Mouse (Mus musculus): ENCODE results near the gene Lhb. TPM values are rescaled to one million over a fixed set of nuclear protein-coding genes. Genes with fewer than 3 reads are reported as not detected.

Gene Lhb
- polyA plus RNA-seq, 1 experiment from 2014 or later: 0.52 TPM

DNA sequence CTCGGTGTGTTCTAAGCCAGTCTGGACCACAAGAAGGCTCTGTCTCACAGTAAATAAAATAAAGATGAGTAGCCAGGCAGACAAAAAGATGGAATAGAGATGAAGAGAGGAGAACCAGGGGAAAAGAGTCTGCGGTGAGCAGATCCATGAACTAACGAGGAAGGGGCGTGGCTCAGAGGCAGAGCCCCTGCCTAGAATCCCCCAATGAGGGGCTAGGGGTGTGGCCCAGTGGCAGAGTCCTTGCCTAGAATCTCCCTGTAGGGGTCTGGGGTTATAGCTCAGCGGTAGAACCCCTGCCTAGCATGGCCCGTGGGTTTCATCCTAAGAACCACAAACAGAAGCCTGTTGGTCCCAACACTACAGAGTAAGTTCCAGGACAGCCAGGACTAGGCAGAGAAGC, 16.4 kb downstream of the Lhb start:
- Histone ChIP-seq H3K9me3 (ENCODE audit: control insufficient read depth, low read depth, low read length) (no peaks in the 10 kb centered on the region), H3K9ac (replicated peaks; ENCODE audit: low read depth, low read length) (no peak overlapping the region), H3K4me2 (replicated peaks; ENCODE audit: low read depth, low read length) (peak overlapping the region; percentile 10; the same call in 1 of the 2 replicates), H3K4me1 (ENCODE audit: control insufficient read depth, insufficient read depth, low read length) (peaks cover 28% of the 10 kb centered on the region), H3K27me3 (ENCODE audit: control insufficient read depth, insufficient read depth, low read length) (no peaks in the 10 kb centered on the region), H3K27ac (ENCODE audit: low read length) (no peak overlapping the region), H3K36me3 (ENCODE audit: control insufficient read depth, insufficient read depth, low read length) (peaks cover 10% of the 10 kb centered on the region), H3K4me3 (ENCODE audit: low read depth, low read length) (no peak overlapping the region)
- 40% methylated on average over 6 of the region's 6 CpGs for WGBS
- no peak for ATAC-seq (ENCODE audit: insufficient number of reproducible peaks, insufficient read depth, low FRiP score, low read depth)

DNA sequence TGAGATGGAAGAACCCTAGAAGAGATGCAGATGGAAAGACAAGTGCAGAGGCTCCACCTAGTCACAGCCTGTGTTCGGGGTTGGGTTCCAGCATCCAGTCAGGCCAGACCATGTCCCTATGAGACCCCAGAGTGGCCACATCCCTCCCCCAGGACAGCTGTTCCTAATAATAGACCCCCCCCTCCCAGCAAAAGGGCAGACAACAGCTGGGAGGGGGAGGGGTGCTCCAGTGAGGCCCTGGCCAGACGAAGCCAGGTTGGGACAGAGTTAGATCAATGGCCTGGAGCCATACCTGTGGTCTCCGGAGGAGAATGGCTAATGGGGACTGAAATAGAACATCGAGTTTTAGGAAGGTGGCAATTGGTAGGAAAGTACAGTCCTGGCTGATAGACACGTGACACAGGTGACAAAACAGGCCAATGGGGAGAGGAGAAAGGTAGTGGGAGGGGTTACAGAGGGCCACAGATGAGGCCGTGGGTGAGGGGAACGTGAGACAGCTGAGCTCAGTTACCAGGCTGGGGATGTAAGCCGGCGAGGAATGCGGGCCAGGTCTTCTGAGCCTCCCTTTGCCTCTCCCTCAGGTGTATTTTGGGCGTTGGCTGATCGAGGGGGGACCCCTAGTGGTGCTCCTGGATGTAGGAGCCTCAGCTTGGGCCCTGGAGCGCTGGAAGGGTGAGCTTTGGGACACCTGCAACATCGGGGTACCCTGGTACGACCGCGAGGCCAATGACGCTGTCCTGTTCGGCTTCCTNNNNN, 17.1 kb downstream of the Lhb start, which contains the start of gene Ruvbl2:
TSS of gene Ruvbl2 (minus strand) at position 576 of the 756 bp plus-strand sequence.
- no peak for ATAC-seq (ENCODE audit: insufficient number of reproducible peaks, insufficient read depth, low FRiP score, low read depth)
- Histone ChIP-seq H3K9me3 (ENCODE audit: control insufficient read depth, low read depth, low read length) (no peaks in the 10 kb centered on the region), H3K4me2 (replicated peaks; ENCODE audit: low read depth, low read length) (peak within 1 kb of the TSS; percentile 10; the same call in 1 of the 2 replicates), H3K9ac (replicated peaks; ENCODE audit: low read depth, low read length) (no peak within 1 kb of the TSS), H3K27me3 (ENCODE audit: control insufficient read depth, insufficient read depth, low read length) (no peaks in the 10 kb centered on the region), H3K27ac (ENCODE audit: low read length) (no peak within 1 kb of the TSS), H3K36me3 (ENCODE audit: control insufficient read depth, insufficient read depth, low read length) (peaks cover 12% of the 10 kb centered on the region), H3K4me3 (ENCODE audit: low read depth, low read length) (no peak within 1 kb of the TSS), H3K4me1 (ENCODE audit: control insufficient read depth, insufficient read depth, low read length) (peaks cover 27% of the 10 kb centered on the region)
- WGBS: 17% methylated on average over 19 of the region's 19 CpGs

- H3K4me2 ChIP-seq (replicated peaks; ENCODE audit: low read depth, low read length): no peak overlapping the region
- no peak overlapping the region for H3K9ac ChIP-seq (replicated peaks; ENCODE audit: low read depth, low read length)
- WGBS: 80% methylated on average over 22 of the region's 22 CpGs
- ATAC-seq (ENCODE audit: insufficient number of reproducible peaks, insufficient read depth, low FRiP score, low read depth): no peak
- no peaks in the 10 kb centered on the region for H3K27me3 ChIP-seq (ENCODE audit: control insufficient read depth, insufficient read depth, low read length)
- H3K4me3 ChIP-seq (ENCODE audit: low read depth, low read length): no peak overlapping the region
- H3K27ac ChIP-seq (ENCODE audit: low read length): no peak overlapping the region
- H3K9me3 ChIP-seq (ENCODE audit: control insufficient read depth, low read depth, low read length): no peaks in the 10 kb centered on the region
- no peaks in the 10 kb centered on the region for H3K4me1 ChIP-seq (ENCODE audit: control insufficient read depth, insufficient read depth, low read length)
- H3K36me3 ChIP-seq (ENCODE audit: control insufficient read depth, insufficient read depth, low read length): peaks cover 41% of the 10 kb centered on the region
Observed at GRCm38 (mm10) chr7:45443526-45444420, 23.2 kb downstream of the Lhb start.

GRCm38 (mm10) chr7:45446589-45446988, 26.0 kb downstream of the Lhb start:
- Histone ChIP-seq H3K4me2 (replicated peaks; ENCODE audit: low read depth, low read length) (no peak overlapping the region), H3K4me3 (ENCODE audit: low read depth, low read length) (no peak overlapping the region), H3K9ac (replicated peaks; ENCODE audit: low read depth, low read length) (no peak overlapping the region), H3K27me3 (ENCODE audit: control insufficient read depth, insufficient read depth, low read length) (no peaks in the 10 kb centered on the region), H3K9me3 (ENCODE audit: control insufficient read depth, low read depth, low read length) (no peaks in the 10 kb centered on the region), H3K27ac (ENCODE audit: low read length) (no peak overlapping the region), H3K4me1 (ENCODE audit: control insufficient read depth, insufficient read depth, low read length) (no peaks in the 10 kb centered on the region), H3K36me3 (ENCODE audit: control insufficient read depth, insufficient read depth, low read length) (peaks cover 39% of the 10 kb centered on the region; the same call in 1 of the 2 replicates)
- no peak for ATAC-seq (ENCODE audit: insufficient number of reproducible peaks, insufficient read depth, low FRiP score, low read depth)

DNA sequence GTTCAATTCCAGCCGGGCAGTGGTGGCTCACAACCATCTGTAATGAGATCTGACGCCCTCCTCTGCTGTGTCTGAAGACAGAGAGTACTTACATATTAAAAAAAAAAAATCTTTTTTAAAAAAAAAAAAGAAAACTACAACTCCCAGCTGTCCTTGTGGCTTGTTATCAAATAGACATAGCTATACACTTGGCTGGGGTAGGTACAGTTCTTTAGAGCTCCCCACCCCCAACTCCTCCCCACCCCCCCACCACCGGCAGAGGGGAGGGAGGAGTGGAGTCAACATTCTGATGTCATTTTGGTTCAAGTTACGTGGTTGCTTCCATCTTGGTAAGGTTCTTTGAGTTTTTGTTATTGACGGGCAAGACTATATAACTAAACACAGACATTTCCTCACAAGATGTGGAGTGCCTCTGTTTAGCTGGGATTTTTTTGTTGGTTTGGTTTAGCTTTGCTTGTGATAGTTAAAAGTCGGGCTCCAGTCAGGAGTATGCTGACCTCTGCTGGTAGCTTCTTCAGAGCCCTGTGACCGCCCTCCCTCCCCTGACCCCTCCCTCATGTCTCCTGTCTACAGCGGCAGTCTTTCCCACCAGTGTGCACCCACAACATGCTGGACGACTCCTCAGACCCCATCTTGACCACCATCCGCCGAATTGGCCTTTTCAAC, 26.8 kb downstream of the Lhb start:
- ATAC-seq (ENCODE audit: insufficient number of reproducible peaks, insufficient read depth, low FRiP score, low read depth): no peak
- H3K27me3 ChIP-seq (ENCODE audit: control insufficient read depth, insufficient read depth, low read length): no peaks in the 10 kb centered on the region
- H3K36me3 ChIP-seq (ENCODE audit: control insufficient read depth, insufficient read depth, low read length): peaks cover 40% of the 10 kb centered on the region; the same call in 1 of the 2 replicates
- 36% methylated on average over 11 of the region's 11 CpGs for WGBS
- no peak overlapping the region for H3K4me3 ChIP-seq (ENCODE audit: low read depth, low read length)
- H3K4me1 ChIP-seq (ENCODE audit: control insufficient read depth, insufficient read depth, low read length): no peaks in the 10 kb centered on the region
- no peak overlapping the region for H3K9ac ChIP-seq (replicated peaks; ENCODE audit: low read depth, low read length)
- no peak overlapping the region for H3K4me2 ChIP-seq (replicated peaks; ENCODE audit: low read depth, low read length)
- H3K27ac ChIP-seq (ENCODE audit: low read length): no peak overlapping the region
- no peaks in the 10 kb centered on the region for H3K9me3 ChIP-seq (ENCODE audit: control insufficient read depth, low read depth, low read length)

GRCm38 (mm10) chr7:45449974-45450373, 29.4 kb downstream of the Lhb start:
- Histone ChIP-seq H3K36me3 (ENCODE audit: control insufficient read depth, insufficient read depth, low read length) (peaks cover 37% of the 10 kb centered on the region), H3K27me3 (ENCODE audit: control insufficient read depth, insufficient read depth, low read length) (no peaks in the 10 kb centered on the region)
- no peak for ATAC-seq (ENCODE audit: insufficient number of reproducible peaks, insufficient read depth, low FRiP score, low read depth)

GRCm38 (mm10) chr7:45451344-45451982, 30.8 kb downstream of the Lhb start:
- no peaks in the 10 kb centered on the region for H3K4me1 ChIP-seq (ENCODE audit: control insufficient read depth, insufficient read depth, low read length)
- H3K27me3 ChIP-seq (ENCODE audit: control insufficient read depth, insufficient read depth, low read length): no peaks in the 10 kb centered on the region
- no peak overlapping the region for H3K4me3 ChIP-seq (ENCODE audit: low read depth, low read length)
- no peak overlapping the region for H3K27ac ChIP-seq (ENCODE audit: low read length)
- H3K4me2 ChIP-seq (replicated peaks; ENCODE audit: low read depth, low read length): no peak overlapping the region
- no peak overlapping the region for H3K9ac ChIP-seq (replicated peaks; ENCODE audit: low read depth, low read length)
- peak; percentile 73; the same call in 1 of the 2 replicates for ATAC-seq (ENCODE audit: insufficient number of reproducible peaks, insufficient read depth, low FRiP score, low read depth)
- peaks cover 31% of the 10 kb centered on the region for H3K36me3 ChIP-seq (ENCODE audit: control insufficient read depth, insufficient read depth, low read length)
- WGBS: 55% methylated on average over 23 of the region's 23 CpGs
- no peaks in the 10 kb centered on the region for H3K9me3 ChIP-seq (ENCODE audit: control insufficient read depth, low read depth, low read length)

More at GRCm38 (mm10) chr7:45449974-45450373, 29.4 kb downstream of the Lhb start:
- Histone ChIP-seq H3K27ac (ENCODE audit: low read length) (no peak overlapping the region), H3K9me3 (ENCODE audit: control insufficient read depth, low read depth, low read length) (no peaks in the 10 kb centered on the region), H3K9ac (replicated peaks; ENCODE audit: low read depth, low read length) (no peak overlapping the region), H3K4me2 (replicated peaks; ENCODE audit: low read depth, low read length) (no peak overlapping the region), H3K4me1 (ENCODE audit: control insufficient read depth, insufficient read depth, low read length) (no peaks in the 10 kb centered on the region), H3K4me3 (ENCODE audit: low read depth, low read length) (no peak overlapping the region)
- 93% methylated on average over 1 of the region's 1 CpGs for WGBS

- Histone ChIP-seq H3K4me2 (replicated peaks; ENCODE audit: low read depth, low read length) (no peak overlapping the region), H3K9me3 (ENCODE audit: control insufficient read depth, low read depth, low read length) (no peaks in the 10 kb centered on the region), H3K36me3 (ENCODE audit: control insufficient read depth, insufficient read depth, low read length) (peaks cover 32% of the 10 kb centered on the region), H3K4me1 (ENCODE audit: control insufficient read depth, insufficient read depth, low read length) (peaks cover 17% of the 10 kb centered on the region), H3K4me3 (ENCODE audit: low read depth, low read length) (no peak overlapping the region), H3K27me3 (ENCODE audit: control insufficient read depth, insufficient read depth, low read length) (no peaks in the 10 kb centered on the region), H3K27ac (ENCODE audit: low read length) (no peak overlapping the region), H3K9ac (replicated peaks; ENCODE audit: low read depth, low read length) (no peak overlapping the region)
- 89% methylated on average over 15 of the region's 15 CpGs for WGBS
- ATAC-seq (ENCODE audit: insufficient number of reproducible peaks, insufficient read depth, low FRiP score, low read depth): no peak
Observed at GRCm38 (mm10) chr7:45454971-45455370, 34.4 kb downstream of the Lhb start.

All from stomach, embryonic 14.5 days (tissue).